Comparison of ENCODE assay signal across 9 mouse cellular contexts in the genomic region with DNA sequence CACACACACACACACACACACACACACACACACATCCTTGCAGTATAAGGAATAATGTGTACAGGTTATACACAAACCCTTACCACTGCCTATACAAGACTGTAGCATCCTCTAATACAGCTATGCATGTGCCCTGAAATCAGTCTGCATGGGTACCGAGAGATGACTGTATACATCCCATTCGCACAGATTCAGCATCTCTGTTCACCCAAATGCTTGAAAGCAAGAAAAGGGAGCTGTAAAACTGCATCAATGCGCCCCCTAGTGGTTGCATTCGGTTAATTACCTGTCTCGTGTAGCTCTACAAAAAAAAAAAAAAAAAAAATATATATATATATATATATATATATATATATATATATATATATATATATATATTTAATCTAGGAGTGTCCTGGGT.
A peak's percentile ranks its signal among the peaks of the same experiment; 100 is the strongest.
DNase-seq lines count a peak whose midpoint lies in the region; ATAC-seq and TF ChIP-seq lines count a peak whose summit lies in the region.
"Had no signal": no experiment of that assay in that cellular context is flagged by ENCODE, and none has a peak within 500 bp of the region (broad histone marks: within the 10 kb centered on the region; RNA-seq: fewer than 3 reads in every experiment).

No protein-coding gene starts in this region.

- no peak for TF ChIP-seq POLR2A in thymus, adult 2 months (IDR thresholded peaks at IDR 0.05; ENCODE audit: control insufficient read depth, extremely low read depth, insufficient read depth, low read length, poor library complexity)

- H3K27ac ChIP-seq in thymus, adult 2 months (ENCODE audit: control insufficient read depth, insufficient read depth, low read length): no peak overlapping the region
- no peak overlapping the region for H3K27ac ChIP-seq in liver, postnatal 0 days (ENCODE audit: low read depth)

- no peak for TF ChIP-seq EP300 in liver, postnatal 0 days (IDR thresholded peaks at IDR 0.05; ENCODE audit: low read depth)

- TF ChIP-seq CTCF in thymus, adult 2 months (IDR thresholded peaks at IDR 0.05; ENCODE audit: borderline replicate concordance, control insufficient read depth, extremely low read depth, insufficient read depth, low read length, poor library complexity): no peak
- peak; percentile 62 for TF ChIP-seq CTCF in liver, postnatal 0 days (IDR thresholded peaks at IDR 0.05; ENCODE audit: low read depth)

- peak; percentile 84 for ATAC-seq in frontal cortex, adult (ENCODE audit: low TSS enrichment)
- no peak for ATAC-seq in liver, postnatal 0 days
- no peak for ATAC-seq in erythroblast, adult 5-6 weeks (replicated peaks; ENCODE audit: low FRiP score, poor library complexity, severe bottlenecking)

- no peak overlapping the region for H3K4me3 ChIP-seq in thymus, adult 2 months (ENCODE audit: control insufficient read depth, insufficient read depth, low read length)
- no peak overlapping the region for H3K4me3 ChIP-seq in liver, postnatal 0 days (ENCODE audit: low read depth, low read length)
- H3K4me3 ChIP-seq: myocyte had no signal

- H3K36me3 ChIP-seq in thymus, adult 2 months (ENCODE audit: control insufficient read depth, insufficient read depth, low read length): no peaks in the 10 kb centered on the region
- H3K36me3 ChIP-seq in liver, postnatal 0 days (replicated peaks; ENCODE audit: insufficient read depth, low read length): no peaks in the 10 kb centered on the region

- no peak overlapping the region for H3K4me2 ChIP-seq in liver, postnatal 0 days (ENCODE audit: low read depth, low read length)

- DNase-seq in thymus, adult 2 months: peak; percentile 33
- no peak for DNase-seq in thymus, adult 18-20 months
- peak; percentile 42 to 61 for DNase-seq in cerebellum, adult 18-20 months
- DNase-seq in kidney, postnatal 10 days: peak; percentile 88
- peak; percentile 69 for DNase-seq in liver, postnatal 0 days
- peak; percentile 73 for DNase-seq in right cerebral cortex, adult 18-20 months

- no peaks in the 10 kb centered on the region for H3K27me3 ChIP-seq in thymus, adult 2 months (ENCODE audit: control insufficient read depth, insufficient read depth, low read length)
- no peaks in the 10 kb centered on the region for H3K27me3 ChIP-seq in liver, postnatal 0 days (ENCODE audit: insufficient read depth, low read length)

- 10% methylated on average over 5 of the region's 5 CpGs for WGBS in thymus, adult 2 months
- WGBS in liver, postnatal 0 days (ENCODE audit: insufficient replicate concordance): 21% methylated on average over 5 of the region's 5 CpGs

- no peaks in the 10 kb centered on the region for H3K4me1 ChIP-seq in thymus, adult 2 months (replicated peaks; ENCODE audit: control insufficient read depth, insufficient read depth, low read length)
- H3K4me1 ChIP-seq in liver, postnatal 0 days (ENCODE audit: insufficient read depth): no peaks in the 10 kb centered on the region

- no peaks in the 10 kb centered on the region for H3K9me3 ChIP-seq in liver, postnatal 0 days (ENCODE audit: low read length)

- H3K9ac ChIP-seq in liver, postnatal 0 days (replicated peaks): no peak overlapping the region

Comparison
In these comparisons a context has a peak if more than half of its experiments do, and no peak if none do; other contexts are left out.
1. DNase-seq: peak in thymus, adult 2 months (single experiment), cerebellum, adult 18-20 months (2 of 2), kidney, postnatal 10 days (single experiment), liver, postnatal 0 days (single experiment) and right cerebral cortex, adult 18-20 months (single experiment); none in thymus, adult 18-20 months (0 of 2).